Mouse (Mus musculus) frontal cortex, postnatal 10 days (tissue): ENCODE results near the gene Ror1.

ENCODE experiments used
- DNase-seq, 2 experiments: peaks; one replicate each; pipeline ENCODE4 v3.0.0; 2022; ENCODE audit warnings: low spot score in 2 of 2, mixed read lengths in 1 of 2

Ror1 gene

DNA sequence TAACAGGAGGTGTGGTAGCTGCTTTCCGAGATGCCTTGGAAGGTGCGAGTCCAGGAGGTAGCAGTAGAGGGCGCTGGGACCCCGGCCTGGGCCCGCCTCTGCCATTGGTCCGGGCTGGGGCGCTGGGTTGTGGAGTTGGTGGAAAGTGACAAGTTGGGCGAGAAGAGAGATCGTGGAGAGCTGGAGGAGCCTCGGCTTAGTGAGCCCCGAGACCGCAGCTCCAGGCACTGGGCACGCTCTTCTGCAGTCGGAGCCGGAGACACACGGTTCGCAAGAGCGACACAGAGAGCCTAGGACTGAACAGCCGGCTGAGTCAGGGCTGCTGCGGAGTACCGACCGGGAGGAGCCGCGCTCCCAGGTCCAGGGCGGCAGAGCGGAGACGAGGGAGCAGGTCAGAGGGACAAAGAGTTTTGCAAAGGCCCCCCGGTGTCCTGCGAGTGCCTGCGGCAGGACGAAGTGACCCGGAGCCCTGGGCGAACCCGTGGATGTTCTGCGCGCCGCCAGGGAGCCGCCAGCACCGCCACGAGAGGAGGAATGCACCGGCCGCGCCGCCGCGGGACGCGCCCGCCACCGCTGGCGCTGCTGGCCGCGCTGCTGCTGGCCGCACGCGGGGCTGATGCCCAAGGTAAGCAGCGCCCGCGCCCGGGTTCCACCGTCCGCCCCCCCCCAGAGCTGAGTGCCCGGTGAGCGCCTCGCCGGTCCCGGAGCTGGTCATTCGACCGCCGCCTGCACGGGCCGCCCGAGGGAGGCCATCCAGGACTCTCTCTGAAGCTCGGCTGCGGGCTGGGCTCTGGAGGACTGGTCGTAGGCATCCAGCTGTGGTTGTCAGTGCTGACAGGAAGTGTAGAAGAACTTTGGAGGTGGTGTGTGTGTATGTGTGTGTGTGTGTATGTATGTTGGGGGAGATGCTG is at the start of gene Ror1:
Gene Ror1, plus strand, starts transcription at position 107 of the 911 bp plus-strand sequence.
- peak; percentile 72 to 87 for DNase-seq

- DNase-seq: no peak
These were observed 48.5 kb upstream of the Ror1 start for GRCm38 (mm10) chr4:100047066-100047465.

DNA sequence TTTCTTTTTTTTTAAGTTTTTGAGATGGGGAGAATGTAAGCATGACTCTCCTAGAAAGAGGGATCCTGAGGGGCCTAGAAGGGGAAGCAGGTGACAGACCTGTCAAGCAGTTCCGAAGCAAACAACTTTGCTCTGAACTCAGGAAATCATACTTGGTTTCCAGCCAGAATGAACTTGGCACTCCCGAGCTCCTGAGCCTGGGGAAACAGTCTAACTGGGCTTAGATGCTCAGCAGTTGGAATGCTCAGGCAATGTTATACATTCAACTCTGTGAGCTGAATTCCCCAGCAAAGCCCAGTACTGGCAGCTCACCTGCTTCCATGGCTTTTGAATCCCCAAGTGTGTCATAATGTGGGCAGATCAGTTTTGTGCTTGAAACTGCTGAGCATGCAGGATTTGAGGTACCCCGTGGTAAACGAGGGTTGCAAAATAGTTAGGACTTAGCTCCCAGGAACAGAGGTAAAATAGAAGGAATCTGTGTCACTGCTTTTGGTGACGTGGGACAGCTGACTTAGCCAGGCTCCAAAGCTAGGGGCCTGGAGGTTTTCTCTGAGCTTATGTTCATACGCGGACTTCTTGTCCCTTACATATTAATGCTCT is 47.1 kb upstream of the Ror1 start:
- DNase-seq: no peak

- DNase-seq: no peak
These were observed 43.8 kb upstream of the Ror1 start for GRCm38 (mm10) chr4:100051767-100052166.

- no peak for DNase-seq
These were observed 43.3 kb upstream of the Ror1 start for GRCm38 (mm10) chr4:100052258-100052657.

- DNase-seq: no peak
These were observed 39.5 kb upstream of the Ror1 start for GRCm38 (mm10) chr4:100056046-100056445.

GRCm38 (mm10) chr4:100056446-100056845 is 39.1 kb upstream of the Ror1 start:
- no peak for DNase-seq

GRCm38 (mm10) chr4:100057381-100057780 is 38.2 kb upstream of the Ror1 start:
- DNase-seq: no peak

DNA sequence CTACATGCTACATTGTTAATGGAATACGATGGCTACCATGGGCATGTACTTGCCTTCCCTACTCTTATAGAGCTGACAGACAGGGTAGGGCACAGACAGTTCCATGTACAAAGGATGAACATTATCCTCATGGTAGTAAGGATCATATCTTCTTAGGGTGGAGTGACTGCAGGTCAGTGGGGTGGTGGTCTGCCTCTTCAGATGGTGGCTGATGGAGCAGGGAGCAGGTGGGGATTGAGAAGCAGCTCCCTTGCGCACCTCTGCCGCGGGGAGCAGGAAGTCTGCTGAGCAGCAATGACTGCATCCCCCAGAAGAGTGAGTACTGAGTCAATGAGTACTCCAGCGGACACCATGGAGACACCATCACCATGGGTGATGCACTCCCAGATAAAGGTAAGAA is 37.0 kb upstream of the Ror1 start:
- no peak for DNase-seq

DNA sequence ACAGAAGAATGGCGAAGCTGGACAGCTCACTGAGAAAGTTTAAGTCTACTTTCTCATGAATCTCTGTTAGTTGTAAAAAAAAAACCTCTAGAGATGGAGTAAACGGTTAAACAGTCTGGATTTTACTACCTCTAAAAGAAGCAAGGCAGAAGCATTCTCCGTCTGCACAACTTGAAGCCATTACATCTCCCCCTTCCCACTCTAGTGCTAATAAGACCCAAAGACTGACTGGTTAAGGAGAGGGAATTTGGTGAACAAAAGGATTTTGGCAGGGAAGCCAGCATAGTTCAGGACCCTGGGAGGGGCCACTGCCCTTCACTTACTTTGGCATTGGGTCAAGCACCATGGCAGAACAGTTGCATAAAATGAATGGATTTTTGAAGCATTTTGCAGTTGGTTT is 35.8 kb upstream of the Ror1 start:
- DNase-seq: no peak

DNA sequence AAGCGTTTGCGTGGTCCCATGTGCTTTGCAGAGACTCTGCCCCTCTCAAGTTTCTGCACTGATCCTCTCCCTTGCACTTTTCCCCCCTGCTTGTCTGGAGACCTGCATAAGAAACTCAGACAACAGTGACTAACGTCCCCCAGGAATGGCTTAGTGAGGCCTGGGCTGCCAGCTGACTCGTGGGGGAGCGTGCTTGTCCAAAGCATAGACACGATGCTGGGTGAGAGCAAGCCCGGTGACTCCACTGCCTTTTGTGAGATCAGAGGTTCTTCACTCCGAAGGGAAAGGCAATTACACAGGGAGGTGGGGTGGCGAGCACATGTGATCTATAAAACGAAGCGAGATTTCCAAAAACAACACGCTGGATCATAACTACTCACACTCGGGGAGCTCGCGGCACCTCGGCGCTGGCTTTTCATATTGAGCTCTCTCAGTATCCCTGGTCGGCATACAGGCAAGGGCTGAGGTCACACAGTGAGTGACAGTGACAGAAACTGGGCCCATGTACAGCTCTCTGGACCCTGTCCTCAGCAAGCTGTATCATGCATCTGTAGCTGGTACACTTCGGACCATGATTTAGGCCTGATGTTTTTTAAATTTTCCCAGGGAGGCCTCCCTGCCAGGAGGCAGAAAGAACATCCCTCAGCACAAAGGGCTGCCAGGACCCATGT is 34.1 kb upstream of the Ror1 start:
- no peak for DNase-seq

DNA sequence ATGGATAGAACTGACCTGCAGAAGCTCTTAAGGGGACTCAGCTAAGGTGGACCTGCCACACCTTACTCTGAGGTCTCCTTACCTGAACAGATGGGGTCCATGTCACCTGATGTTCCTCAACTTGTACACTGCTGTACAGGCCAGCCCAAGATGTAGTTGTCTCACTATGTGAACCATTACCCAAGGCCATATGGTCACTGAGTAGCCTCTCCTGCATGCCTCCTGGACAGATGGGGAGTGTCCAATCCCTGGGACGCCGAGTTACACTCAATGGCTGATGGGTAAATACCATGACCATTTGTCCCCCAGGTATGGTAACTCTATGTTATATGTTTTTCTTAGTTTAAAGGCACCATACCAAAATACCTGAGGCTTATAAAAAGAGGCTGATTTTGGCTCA is 29.9 kb upstream of the Ror1 start:
- DNase-seq: no peak

DNA sequence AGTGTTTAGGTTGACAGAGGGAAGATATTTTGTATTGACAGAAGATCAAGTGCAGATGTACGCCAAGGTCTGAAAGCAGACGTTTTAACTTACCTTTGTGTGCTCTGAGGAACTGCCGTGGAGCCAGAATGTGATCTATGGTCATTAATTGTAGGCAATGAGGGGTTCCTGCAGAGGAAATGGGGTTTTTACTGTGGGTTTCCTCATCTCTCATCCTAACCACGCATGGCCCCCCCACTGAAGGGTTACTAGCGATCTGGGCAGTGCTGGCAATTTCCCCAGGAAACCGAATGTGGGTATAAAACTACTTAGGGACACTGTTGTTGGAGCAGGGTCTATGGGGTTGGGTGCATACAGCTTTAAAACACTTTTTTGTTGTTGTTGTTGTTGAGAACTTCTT is 25.5 kb upstream of the Ror1 start:
- no peak for DNase-seq

DNA sequence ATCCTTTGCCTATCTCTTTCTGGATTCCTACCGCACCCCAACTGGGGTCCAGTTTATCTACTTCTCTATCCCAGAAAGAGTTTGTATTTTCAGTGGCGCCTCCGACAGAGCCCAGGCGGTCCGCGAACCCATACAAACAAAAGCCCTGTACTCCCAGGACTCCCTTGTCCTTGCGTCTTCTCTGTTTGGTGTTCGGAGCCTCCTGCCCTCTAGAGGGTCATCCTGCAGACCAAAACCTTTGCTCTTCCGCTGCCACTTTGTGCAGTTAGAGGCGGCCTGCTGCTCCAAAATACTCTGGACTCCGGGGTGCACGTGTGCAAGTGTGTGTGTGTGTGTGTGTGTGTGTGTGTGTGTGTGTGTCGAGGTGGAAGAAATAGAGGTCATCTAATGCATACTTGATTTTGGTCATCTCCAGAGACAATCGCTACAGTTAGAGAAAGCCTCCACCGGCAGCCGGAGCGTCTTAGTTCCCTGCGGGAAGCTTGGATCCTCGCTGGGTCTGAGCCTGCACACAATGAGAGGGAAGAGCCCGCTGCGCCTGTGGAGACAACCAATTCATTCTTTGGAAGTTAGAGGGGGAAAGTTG is 1.1 kb downstream of the Ror1 start:
- DNase-seq: peak in 1 of 2 experiments; percentile 11

DNA sequence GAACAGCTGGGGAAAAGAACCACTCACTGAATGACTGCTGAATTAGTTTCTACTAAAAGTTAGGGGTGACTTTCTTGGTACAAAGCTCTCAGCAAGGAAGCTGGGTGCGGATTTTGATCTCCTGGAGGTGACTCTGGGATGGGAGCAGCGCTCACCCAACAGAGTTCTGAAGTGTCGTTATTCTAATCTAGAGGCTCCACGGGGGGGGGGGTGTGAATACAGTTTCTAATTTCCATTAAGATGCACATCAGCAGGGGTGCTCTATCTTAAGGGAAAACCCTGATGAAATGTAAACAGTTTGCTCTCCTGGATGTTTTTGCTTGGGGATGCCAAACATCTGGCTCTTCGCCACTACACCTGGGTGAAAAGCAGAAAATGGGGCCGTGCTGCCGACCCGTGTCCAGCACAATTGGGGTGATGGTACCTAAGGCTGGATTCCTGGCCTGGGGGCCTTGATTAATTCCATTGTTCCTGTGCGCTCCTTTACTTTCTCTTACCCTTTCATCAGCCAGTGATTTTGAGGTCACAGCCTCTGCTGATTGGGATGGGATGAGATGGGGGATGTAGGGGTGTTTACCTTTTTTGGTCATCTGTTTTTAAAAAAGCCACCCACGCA is 1.9 kb downstream of the Ror1 start:
- no peak for DNase-seq

- no peak for DNase-seq
These were observed 5.7 kb downstream of the Ror1 start for GRCm38 (mm10) chr4:100101066-100101820.

- DNase-seq: no peak
These were observed 6.3 kb downstream of the Ror1 start for GRCm38 (mm10) chr4:100101844-100102243.

- no peak for DNase-seq
These were observed 8.7 kb downstream of the Ror1 start for GRCm38 (mm10) chr4:100104241-100104640.

DNA sequence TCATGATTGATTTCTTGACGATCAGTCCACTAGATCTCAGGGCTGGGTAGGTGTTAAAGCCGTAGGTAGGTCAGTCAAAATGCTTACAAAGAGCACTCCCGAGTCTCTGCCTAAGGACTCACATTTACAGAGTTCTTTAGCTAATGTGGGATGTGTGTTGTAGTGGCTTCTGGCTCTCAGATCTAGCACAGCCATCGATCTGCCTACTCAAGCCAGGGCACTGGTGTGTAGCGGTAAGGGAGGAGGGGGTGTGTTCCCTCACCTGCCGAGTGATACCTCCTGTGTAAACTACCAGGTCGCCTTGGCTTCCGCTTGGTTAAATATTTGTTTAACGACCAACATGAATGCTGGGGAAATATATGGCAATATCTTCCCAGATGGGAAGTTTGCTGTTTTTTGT is 12.0 kb downstream of the Ror1 start:
- DNase-seq: no peak

DNA sequence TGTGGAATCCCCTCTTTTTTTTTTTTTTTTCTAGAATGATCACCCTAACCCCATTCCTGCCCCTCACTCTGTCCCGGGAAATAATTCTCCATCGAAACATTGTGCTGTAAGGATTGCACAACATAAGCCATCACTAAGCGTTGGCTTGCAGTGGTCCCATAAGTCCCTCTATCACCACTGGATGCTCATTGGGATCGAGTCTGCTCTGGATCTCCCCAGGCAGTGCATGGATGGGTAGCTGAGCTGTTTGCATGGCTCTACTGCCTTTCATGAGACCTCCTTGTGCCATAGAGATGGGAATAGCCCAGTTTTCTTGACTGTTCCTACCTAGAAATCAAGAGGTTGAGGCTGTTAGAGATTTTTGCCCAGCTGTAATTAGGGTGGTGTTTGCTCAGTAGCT is 13.0 kb downstream of the Ror1 start:
- DNase-seq: no peak

- DNase-seq: no peak
These were observed 18.6 kb downstream of the Ror1 start for GRCm38 (mm10) chr4:100114148-100114547.
